Mouse (Mus musculus): ENCODE measurements around the gene Fmnl3.

Fmnl3 gene

DNA sequence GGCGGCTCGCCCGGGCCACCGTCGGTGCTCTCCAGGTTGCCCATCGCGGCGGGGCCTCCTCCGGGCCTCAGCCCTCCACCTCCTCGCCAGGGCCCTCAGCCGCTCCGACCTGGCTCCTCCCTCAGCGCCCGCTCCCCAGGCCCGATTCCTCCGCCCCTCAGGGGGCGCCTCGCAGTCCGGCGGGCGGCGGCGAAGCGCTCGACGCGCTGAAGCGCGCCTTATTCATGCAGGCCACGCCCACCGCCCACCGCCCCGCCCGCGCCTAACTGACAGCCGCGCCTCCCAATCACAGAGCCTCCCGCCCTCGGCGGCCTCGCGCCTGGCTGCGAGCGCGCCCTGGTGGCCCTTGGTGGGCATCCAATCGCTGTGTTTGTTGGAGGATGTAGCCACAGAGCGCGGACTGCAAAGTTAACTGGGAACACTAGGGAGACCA is at the start of gene Fmnl3:
Fmnl3 (minus strand) TSS at position 224 of the 433 bp plus-strand sequence.
- peak; percentile 91 to 96 for DNase-seq (ENCODE audit: low spot score in 2 of 2)

DNA sequence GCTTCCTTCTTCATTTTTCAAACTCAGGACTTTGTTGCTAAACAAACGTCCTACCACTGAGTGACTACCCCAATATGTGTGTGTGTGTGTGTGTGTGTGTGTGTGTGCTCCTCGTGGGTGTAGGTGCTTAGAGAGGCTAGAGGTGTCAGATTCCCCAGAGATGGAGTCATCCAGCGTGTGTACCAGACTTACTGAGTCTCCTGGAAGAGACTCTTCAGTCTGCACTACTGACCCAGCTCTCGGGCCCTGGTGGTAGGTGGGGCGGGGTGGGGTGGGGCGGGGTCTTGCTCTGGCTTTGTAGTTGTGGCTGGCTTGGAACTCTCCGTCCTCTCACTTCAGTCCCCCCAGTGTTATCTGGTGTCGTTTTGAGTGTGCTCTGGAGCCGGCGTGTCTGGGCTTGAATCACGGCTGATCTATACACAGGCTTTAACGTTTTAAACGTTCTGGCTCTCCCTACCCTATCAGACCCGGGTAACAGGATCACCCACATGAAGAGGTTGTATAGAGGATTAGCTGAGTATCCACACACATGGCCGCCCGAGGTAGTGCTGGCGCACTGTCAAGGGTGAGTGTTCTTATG is 47.5 kb upstream of the Fmnl3 start:
- no peak for DNase-seq (ENCODE audit: low spot score in 2 of 2)

DNA sequence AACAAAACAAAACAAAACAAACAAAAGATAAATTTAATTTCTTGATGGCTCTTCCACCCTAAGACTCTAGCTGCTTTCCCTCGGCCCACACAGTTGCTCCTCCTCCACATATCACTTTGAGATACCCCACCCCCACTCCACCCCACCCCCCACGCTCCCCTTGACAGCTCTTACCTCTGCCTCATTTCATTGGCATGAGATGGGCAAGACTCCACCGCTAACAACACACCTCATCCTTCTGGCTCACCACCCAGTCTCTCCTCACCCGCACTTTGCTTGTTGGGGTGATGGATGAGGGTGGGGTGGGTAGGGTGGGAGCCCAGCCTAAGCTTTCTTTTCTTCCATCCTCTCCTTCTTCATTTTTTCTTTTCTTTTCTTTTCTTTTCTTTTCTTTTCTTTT is 46.7 kb upstream of the Fmnl3 start:
- DNase-seq (ENCODE audit: low spot score in 2 of 2) = no peak

DNA sequence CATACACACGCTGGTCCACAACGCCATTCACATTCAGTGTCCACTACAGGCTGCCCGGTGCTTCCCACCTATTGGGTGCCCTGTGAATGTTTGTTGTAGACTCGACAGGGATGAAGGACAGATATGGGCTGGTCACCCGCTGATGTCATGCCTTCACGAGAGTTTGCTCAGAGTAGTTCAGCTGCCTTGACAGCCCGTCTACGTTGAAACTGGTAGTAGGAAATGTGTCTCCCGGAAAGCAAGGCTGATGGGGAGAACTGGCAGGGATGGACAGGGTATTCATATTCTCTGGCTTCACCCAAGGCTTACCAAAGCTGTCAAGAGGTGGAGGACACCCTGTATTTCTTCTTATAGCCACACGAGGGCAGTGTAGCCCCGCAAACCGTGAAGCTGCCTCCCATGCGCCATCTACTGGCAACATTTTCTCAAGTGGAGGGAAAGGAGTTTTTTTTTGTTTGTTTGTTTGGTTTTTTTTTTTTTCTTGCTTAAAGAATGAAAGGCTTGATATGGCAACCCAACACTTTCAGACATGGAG is 46.1 kb upstream of the Fmnl3 start:
- DNase-seq (ENCODE audit: low spot score in 2 of 2) = peak; percentile 82 to 87

DNA sequence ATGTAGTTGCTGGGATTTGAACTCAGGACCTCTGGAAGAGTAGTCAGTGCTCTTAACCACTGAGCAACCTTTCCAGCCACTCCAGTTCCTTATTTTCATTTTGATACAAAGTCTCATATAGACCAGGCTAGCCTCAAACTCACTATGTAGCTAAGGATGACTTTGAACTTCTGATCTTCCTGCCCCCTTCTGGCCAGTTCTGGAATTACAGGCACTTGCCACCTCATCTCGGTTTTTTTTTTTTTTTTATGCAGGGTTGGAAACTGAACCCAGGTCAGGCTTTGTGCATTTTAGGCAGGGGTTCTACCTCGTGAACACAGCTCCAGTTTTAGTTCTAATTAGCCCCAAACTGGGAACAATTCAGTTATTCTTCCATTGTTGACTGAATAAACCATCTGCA is 45.5 kb upstream of the Fmnl3 start:
- DNase-seq (ENCODE audit: low spot score in 2 of 2) = peak; percentile 51 to 57

DNA sequence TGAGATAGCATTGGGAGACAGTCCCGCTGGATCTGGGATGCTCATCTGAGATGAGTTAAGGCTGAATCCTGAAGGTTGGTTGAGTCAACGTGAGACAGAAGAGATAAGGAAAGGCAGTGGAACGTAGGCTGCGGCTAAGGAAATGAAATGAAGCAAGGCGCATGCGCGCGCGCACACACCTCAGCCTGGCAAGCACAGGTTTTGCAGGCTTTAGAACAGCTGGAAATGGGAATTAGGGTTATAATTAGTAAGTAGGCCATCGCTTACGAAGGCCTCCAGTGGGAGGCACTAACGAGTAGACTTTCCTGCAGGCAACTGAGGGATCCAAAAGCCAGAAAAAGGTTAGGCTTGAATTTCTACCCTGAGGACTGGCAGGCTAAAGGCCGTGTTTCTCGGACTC is 41.5 kb upstream of the Fmnl3 start:
- peak; percentile 35 to 44 for DNase-seq (ENCODE audit: low spot score in 2 of 2)

DNA sequence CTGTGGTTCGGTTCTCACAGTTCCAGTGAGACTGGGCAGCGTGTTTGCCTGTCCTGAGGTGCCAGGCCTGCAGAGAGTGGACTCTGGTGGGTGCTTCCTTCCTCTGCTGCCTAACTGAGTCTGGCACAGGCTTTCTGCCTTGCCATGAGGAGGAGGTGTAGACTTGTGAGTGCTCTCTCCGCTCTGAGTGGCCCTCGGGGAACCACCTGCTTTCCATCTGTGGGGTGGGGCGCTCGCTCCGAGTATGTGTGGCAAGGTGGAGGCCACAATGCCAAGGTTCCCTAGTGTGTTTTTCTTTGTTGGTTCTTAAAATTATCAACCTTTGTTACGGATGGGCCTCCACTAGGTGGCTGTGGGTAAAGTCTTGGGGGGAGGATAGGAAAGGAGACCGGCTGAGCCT is 38.6 kb upstream of the Fmnl3 start:
- no peak for DNase-seq (ENCODE audit: low spot score in 2 of 2)

DNA sequence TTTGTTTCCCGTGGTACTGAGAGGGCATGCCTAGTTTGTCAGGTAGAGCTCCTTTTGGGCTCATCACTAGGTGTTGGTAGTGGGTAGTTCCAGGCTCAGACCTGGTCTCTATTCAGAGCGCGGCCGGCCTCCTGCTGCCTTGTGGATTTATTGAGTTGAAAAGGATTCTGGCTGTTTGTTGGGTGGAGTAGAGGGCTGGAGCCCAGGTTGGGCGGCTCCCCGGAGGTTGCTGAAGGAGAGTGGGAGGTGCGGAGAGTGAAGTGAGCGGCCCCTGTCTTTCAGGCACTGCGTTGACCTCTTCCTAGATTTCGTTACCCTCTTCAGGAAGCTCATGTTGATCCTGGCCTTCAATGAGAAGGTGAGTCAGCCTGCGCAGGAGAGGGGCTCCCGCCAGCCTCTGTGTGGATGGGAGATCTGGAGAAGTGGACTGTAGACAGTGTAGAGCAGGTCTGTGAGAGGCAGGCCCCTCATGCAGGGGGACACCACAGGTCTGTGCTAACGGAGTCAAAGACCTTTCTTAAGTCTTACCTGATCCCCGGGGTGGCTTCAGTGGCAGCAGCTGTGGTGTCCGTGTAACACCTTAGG is 36.8 kb upstream of the Fmnl3 start:
- no peak for DNase-seq (ENCODE audit: low spot score in 2 of 2)

DNA sequence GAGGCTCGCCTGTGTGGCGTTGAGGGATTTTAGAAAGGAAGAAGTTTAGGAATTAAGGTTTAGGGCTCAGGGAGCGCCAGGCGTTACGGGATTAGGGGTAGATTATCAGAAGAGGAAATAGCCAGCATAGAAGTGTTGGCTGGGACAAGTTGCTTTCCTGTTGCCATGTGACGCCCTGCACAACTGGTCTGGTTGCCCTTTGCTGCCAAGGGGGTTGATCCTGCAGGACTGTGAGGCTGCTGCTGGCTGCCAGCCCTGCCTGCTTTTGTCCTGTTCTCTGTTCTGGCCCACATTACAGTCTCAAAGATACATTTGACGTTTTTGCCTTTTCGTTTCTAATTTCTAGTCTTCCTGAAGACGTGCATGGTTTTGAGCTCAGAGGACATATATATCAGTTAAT is 34.9 kb upstream of the Fmnl3 start:
- DNase-seq (ENCODE audit: low spot score in 2 of 2) = no peak

DNA sequence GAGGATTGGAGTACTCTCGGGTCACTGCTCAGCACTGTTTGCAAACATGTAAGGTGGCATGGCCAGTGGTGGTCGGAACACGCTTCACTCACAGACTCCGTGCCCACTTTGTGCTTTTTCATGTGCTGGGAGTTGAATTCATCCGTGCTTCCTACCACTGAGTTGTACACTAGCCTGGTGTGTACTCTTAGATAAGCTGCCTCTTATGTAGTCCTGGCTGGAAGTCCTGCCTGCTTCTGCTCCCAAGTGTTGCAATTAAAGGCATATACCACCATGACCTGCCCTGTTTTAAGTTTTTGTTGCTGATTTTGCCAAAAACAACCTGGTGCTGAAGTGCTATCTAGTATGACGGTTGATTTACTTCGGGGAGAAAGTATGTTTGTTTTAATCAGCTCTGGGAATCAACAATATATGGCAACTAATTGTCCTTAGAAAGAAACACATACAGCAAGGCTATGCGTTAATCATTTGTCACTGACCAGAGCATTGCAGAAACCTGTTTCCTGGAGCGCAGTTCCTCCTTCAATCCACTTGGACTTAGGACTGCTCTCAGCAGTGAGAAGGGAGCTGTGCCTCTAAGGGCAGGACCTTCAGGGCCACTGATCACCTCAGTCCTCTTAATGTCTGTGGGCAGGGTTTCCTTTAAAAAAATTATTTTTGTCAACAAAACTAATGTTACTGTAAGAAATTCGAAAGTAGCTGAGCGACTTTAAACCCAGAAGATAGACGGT is 33.0 kb upstream of the Fmnl3 start:
- no peak for DNase-seq (ENCODE audit: low spot score in 2 of 2)

DNA sequence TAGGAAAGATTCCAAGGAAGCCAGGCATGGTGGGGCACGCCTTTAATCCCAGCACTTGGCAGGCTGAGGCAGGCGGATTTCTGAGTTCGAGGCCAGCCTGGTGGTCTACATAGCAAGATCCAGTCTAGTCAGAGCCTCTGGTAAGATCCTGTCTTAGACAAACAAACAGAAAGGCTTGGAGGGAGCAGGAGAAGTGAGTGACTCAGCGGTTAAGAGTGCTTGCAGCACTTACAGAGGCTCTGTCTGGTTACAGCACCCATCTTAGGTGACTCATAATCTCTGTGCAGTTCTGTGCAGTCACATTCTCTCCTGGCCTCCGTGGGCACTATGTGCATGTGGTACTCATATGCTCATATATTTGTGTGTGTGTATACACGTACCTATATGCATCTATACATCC is 30.3 kb upstream of the Fmnl3 start:
- no peak for DNase-seq (ENCODE audit: low spot score in 2 of 2)

DNA sequence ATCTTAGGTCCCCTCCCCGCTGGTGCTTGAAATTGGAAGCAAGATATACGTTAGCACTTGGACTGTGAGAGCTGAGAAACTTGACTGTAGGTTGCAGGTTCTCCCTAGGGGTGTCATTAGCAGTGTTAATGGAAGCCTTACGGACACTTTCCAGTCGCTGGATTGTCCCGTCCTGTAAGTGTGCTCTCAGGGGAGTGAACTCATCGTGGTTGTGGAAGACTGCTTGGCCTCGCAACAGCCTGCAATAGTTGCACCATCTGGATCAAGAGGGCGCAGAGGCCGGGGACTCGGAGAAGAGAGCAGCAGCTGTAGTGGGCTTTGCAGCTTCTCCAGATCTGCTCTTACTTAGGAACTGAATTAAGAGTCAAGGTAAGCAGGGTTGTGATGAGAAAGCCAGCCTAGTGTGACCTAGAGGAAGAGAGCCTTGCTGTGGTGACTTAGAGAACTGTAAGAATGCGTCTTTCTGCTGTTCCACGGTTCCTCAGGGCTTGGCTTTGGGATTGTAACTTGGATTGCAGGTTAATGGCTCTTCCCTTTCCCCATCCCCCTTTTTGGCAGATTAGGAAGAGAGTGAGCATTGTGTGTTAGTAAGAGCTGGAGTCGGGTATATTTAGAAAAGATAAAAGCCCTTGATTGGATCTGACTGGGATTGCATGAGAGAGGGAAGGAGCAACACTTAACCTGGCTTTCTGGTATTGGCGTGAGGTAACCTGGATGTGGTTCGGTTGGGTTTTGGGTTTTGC is 29.4 kb upstream of the Fmnl3 start:
- DNase-seq (ENCODE audit: low spot score in 2 of 2) = no peak

DNA sequence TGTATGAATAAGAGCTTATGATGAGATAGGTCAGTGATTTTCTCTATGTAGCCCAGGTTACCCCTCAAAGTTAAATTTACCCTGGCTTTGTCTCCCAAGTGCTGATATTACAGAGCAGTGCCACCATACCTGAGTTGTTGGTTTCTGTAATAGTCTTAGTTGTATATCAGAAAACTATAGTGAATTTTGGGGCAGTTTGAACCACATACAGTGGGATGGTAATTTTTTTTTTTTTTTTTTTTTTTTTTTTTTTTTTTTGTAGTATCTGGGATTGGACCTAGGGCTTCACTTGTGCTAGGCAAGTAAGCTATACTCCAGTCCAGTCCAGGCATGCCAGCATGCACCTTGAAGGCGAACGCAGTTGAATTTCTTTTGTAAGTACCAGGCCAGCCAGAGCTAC is 27.3 kb upstream of the Fmnl3 start:
- no peak for DNase-seq (ENCODE audit: low spot score in 2 of 2)

DNA sequence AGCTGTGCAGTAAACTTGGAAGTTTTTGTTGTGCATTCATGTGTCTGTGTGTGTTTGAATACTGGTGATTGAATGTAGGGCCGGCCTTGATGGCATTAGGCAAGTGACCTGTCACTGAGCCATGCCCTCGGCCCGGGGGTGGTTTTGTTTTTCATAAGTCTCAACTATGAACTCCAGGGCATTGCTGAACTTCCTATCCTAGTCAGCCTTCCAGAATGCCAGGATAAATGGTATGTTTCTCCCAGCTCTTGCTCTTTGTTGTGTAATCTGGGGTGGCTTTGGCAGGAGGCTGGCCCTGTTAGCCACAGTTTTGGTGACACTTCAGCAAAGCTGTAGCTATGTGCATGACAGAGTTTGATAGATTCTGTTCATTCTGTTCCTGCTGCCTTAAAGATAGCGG is 26.6 kb upstream of the Fmnl3 start:
- DNase-seq (ENCODE audit: low spot score in 2 of 2) = no peak

DNA sequence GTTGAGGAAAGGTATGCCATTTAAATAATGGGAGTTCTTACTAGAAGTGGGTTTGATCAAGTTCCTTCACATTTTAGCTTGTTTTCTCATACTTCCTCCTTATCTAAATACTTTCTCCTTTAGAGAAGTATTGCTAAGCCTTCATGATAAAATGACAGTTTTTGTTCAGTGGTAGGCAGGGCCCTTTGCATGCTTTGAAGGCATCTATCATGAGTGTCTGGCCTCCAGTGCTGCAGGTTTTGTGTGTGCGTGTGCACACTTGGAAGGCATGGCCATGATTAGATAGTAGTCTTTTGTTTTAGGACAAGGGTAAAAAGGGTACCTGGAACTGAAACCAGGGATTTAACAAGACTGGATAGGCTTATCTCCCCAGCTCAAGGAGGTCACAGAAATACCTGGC is 26.2 kb upstream of the Fmnl3 start:
- no peak for DNase-seq (ENCODE audit: low spot score in 2 of 2)

DNA sequence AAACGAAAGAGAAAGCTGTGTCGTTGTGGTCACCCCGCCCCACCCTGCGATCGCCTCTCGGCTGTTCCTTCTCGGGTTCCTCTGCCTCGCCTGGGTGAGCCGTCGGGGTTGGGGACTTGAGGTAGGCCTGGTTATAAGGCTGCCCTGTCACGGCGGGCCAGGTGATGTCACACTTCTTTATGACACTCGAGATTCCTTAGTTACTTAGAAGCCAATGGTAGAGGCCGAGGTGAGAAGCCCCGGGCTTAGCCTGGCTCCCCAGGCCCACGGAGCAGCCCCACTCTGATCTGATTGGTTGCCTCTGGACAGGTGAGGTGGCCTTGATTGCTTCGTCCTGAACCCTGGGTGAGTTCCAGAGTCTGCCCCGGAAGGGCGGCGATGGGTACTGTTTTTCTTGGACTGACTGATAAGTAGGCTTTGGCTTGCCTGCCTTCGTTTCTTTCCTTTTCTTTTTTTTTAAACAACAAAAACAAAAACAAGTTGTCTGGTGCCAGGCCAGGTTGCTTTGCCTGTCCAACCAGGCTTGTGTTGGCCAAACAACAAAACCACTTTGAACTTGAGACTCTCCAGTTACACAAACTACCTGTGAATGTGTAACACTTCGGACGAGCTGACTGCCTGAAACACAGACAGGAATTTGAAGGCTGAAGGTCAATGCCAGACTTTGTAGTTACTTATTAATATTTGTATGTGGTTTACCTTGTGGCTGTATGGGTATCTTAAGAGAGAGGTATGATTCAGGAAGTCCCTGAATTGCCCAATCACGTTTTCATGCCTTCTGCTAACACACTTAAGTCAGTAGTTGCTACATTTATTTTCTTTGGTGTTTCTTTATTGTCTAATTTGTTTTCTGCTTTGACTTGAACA is 23.3 kb upstream of the Fmnl3 start:
- no peak for DNase-seq (ENCODE audit: low spot score in 2 of 2)

DNA sequence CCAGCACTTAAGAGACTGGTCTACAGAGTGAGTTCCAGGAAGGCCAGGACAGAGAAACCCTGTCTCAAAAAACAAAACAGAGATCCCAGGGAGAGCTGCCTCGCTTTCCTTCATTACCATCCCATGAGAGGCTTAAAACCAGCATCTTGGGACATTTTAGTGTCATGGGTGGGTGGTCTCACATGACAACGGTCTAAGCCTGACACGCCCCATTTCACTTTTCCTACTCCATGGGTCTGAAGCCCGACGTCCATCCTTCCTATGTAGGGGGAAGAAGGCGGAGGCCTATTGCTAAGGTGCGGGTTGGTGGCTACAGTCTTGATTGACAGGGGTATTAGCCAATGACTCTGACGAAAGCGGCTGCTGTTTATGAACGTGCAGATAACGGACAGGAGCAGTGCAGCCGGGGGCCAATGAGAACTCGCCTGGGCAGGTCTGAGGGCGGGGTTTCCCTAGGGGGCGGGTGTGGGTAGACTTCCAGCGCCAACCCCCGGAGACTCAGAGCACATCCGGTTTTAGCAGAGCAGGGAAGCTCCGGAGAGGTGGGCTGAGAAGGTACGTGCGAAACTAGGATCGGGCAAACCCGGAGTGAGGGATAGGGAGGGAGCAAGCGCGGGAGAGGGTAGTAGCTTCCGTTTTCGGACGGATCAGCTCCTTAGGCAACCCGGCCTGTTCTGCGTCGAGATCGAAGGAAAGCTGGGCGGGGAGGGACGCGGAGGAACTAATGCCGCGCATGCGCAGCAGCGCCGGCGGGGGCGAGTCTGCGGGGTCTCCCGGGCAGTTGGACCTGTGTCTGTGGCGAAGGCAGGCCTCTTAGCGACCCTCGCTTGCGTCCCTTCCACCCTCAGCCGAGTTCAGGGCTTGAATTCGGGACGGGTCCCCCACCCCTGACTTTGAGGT is 22.5 kb upstream of the Fmnl3 start, which contains the start of gene Tmbim6:
Tmbim6 (plus strand) TSS at position 397 of the 900 bp plus-strand sequence.
- DNase-seq (ENCODE audit: low spot score in 2 of 2) = peak; percentile 99 to 100

DNA sequence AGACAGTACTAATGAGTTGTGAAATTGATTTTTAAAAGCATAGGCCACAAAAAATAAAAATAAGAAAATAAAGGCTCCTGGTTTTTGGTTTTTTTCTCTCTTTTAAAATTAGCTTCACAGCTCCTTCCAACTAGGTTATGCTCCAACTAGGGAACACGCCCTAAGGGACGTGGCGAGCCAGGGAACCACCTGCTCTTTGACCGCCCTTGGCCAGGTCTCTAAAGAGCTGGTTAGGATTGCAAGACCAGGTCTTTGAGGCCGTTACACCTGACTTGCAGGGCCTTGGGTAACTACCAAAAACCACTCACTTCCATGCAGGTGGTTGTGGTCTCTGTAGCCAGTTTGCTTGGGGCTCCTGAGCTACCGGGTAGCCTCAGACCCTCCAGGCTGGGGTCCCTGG is 21.7 kb upstream of the Fmnl3 start:
- no peak for DNase-seq (ENCODE audit: low spot score in 2 of 2)

DNA sequence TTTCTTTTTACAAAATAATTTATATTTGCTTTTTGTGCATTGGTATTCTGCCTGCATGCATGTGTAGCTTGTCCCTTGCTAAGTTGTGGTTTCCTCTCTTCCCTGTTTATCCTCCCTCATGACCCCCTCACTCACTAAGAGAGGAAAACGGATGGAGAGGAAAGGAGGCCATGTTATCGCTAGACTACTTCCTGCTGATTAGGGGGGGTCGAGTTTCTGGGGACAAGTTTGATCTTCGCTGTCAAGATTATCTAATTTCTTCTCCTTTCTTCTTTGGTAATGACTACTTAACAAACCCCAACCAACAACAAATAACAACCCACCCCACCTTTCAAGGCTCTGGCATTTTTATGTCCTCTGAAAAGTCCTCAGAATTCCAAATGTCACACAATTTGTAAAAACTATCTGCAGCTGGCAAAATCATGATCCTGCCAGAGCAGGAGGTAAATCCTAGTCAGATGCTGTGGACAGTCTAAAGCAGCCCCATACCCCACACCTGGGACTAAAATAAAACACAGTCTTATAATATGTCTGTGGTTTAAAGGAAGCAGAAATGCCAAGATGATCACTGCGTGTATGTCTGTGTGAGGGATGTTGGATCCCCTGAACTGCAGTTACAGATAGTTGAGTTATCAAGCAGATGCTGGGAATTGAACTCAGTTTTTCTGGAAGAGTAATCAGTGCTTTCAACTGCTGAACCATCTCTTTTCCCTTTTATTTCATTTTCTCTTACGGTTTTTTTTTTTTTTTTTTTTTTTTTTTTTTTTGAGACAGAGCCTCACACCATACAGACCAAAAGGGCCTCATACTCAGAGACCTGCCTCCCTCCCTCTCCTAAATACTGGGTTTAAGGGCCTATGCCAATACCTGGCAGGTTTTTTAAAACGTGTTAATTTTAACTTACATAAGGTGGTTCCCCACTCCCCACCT is 20.5 kb upstream of the Fmnl3 start:
- no peak for DNase-seq (ENCODE audit: low spot score in 2 of 2)

All from right cerebral cortex, adult 2 months (tissue).